Mouse (Mus musculus): Measurements from ENCODE around the gene Gm17949. TPM values are rescaled to one million over a fixed set of nuclear protein-coding genes. Genes with fewer than 3 reads are reported as not detected.

Gm17949 gene
- 0.10 TPM in 1 of 2 replicates, not detected in the other for polyA plus RNA-seq (2012; rRNA removed)

DNA sequence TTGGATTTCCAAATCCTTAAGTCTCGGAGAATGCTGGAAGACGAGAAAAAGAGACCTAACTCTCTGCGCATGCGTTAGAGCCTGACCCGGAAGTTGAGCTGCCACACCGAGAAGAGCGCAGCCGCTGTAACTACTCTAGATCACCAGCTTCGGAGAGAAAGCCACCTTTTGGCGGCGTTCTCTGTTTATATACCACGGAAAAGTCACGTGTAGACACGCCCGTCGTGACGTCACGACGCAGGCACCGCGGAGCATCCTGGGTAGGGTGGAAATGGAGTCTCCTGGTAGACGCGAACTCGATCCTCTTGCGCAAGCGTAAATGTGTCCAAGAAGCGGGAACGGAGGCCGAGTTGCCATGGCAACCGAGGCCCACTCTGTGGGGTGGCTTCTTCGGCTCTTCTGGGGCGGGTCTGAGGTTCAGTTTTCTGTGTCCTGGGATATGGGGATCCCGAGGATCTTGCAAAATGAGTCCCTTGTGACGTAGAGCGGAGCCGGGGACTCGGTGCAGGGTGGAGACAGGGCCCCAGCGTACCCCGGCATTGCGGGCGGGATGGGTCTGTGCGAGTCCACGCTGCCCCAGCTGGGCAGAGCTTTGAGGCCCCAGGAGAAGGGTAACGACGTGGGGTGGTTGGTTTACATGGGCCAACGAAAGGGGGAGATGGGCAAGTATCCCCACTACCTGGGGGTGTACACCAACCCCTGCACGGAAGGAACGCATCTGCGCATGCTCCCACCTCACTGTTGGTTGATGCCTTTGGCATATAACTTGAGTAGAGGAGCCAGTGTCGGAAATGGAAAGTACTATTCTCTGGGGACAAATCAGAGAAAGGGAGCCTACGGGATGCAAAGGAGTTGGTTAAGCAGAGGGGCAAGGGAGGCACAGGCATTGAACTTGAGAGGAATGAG, at the start of gene Gm17949, which contains the start of gene Gtf2f1:
TSS of gene Gm17949 (plus strand) at position 234 of the 906 bp plus-strand sequence.
TSS of gene Gtf2f1 (minus strand) at position 53 of the 906 bp plus-strand sequence.

DNA sequence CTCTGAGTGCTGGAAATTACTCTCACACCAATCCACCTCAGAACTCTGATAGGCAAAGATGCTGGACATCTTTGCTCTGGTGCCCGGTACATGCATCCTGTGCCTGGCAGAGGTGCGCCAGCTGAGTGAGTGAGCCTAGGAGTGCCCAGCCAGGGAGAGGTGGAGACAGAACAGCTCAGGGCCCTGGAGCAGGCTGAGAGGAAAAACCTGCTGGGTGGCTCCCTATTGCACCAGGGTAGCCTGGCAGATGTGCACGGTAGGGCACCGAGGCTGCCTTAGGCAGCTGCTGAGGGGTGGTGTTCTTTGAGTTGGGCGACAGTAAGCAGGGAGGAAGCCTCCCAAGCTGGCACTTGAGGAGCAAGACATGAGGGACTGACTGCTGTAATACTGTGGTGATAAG, 29.3 kb upstream of the Gm17949 start, which contains the start of gene Acer1:
TSS of gene Acer1 (minus strand) at position 114 of the 400 bp plus-strand sequence.

DNA sequence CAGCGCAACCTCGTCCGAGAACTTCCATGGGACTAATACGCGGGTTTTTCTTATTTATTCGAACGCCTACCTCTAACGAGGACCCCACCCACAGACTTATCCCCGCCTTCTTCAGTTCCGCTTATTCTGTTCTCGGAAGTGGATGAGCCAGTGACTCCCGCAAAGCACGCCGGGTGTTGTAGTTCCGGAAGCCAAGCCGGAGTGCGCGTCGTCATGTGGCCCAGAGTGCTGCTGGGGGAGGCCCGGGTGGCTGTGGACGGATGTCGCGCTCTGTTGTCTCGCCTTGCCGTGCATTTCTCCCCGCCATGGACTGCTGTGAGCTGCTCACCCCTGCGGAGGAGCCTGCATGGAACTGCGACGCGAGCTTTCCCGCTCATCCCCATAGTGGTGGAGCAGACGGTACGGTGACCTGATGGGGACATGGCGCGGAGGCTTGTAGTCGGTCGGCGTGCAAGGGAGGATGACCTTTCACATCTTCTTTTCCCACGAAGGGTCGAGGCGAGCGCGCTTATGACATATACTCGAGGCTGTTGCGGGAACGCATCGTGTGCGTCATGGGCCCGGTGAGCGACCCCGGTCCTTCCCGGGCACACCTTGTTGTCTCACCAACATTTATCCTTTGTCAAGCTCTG, 21.0 kb upstream of the Gm17949 start, which contains the start of gene Clpp:
TSS of gene Clpp (plus strand) at position 191 of the 632 bp plus-strand sequence.

DNA sequence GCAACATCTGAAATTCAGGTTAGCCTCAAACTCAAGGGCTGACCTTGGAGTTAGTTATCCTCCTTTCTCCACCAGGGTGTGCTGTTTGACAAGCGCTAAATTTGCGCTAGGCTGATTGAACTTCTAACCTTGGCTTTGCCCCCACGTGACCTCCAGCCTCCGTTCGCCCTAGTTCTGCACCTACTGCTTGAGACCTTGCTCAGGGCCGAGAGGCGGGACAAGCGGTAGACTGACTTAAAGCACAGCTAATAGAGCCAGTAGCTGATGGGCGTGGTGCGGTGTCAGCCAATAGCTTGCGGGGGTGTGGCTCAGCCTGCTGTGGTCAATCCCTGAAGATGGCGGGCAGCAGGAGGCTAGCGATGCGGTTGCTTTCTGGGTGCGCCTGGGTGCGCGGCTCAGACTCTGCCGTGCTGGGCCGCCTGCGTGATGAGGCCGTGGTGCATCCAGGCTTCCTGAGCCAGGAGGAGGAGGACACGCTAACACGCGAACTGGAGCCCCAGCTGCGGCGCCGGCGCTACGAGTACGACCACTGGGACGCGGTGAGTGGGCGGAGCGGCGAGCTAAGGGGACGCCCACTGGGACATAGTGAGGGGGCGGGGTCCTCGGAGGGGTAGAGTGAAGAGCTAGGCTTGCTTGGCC, 14.1 kb upstream of the Gm17949 start, which contains the start of gene Alkbh7:
TSS of gene Alkbh7 (plus strand) at position 311 of the 639 bp plus-strand sequence.

DNA sequence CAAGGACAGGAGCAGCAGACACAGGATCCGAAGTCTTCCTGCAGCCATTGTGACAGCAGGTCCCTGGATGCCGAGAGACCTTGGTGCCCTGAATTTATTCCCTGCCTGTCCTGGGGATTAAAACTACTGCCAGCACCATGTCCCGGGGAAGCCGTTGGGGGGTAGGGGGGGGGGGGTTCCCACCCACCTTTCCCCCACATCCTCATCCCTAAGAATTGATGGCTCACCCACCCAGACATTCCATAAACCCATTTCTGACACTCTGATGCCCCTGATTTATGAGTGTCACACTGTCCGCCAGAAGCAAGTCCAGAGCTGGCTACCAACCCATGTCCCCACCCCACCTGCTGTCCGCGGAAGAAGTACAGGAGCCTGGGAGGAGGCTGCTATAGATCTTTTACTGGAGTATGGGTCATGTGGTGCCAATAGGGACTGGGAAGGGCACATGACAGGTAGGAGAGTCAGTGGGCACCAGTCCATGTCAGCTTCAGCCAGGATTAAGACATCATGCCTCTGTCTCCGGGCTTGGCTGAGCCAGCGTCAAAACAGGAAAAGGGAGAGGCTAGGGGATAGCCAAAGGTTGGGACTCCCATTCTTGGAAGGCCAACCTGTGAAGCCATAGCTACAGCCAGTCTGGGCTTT, 11.2 kb upstream of the Gm17949 start, which contains the start of gene Pspn:
TSS of gene Pspn (minus strand) at position 51 of the 642 bp plus-strand sequence.

DNA sequence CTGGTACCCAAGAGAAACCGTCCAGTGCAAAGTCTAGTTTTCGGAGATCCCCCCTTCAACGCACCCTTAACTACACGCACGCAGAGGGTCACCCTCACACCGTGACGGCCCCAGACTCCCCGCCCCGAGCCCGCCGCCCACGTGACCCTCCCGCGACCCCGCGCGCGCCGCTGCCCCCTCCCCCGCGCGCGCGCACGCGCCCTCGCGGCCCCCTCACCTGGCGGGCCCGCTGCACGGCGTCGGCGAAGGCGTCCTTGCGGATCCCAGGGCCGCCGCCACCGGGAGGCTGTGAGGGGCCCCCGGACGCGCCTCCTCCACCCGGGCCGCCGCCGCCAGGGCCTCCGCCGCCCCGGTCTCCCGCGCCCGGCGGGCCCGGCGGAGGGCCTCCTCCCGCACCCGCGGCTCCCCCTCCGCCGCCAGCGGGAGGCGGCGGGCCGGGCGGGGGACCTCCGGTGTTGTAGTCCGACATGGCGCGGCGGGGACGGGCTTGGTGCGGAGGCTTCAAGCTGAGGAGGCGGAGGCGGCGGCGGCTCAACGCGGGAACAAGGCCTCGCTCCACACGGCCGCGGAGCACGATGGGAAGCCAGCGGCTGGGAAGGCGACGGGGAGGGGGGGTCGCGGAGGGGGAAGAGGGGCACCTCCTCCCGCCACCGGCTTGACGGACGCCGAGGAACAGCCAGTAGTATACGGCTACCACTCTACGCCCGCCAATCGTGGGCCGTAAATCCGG, 19.8 kb downstream of the Gm17949 start, which contains the start of gene Khsrp:
TSS of gene Khsrp (minus strand) at position 592 of the 730 bp plus-strand sequence.

DNA sequence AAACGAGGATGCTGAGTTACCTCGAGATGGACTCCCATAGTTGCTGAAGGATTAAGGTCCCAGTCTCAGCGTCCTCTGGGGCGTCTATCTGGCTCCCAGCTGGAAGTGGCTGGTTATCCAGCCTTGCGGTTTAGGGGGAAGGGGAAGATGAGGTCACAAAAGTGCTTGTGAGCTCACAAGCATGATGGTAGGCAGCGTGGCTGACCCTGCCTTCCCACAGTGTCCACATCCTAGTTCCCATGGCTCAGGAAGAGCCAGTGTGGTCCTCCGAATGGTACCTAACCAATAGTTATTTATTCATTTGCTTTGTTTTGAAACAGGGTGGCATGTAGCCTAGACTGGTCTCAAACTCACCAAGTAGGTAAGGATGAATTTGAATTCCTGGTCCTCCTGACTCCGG, 30.3 kb downstream of the Gm17949 start, which contains the start of gene Slc25a41:
TSS of gene Slc25a41 (minus strand) at position 101 of the 400 bp plus-strand sequence.

DNA sequence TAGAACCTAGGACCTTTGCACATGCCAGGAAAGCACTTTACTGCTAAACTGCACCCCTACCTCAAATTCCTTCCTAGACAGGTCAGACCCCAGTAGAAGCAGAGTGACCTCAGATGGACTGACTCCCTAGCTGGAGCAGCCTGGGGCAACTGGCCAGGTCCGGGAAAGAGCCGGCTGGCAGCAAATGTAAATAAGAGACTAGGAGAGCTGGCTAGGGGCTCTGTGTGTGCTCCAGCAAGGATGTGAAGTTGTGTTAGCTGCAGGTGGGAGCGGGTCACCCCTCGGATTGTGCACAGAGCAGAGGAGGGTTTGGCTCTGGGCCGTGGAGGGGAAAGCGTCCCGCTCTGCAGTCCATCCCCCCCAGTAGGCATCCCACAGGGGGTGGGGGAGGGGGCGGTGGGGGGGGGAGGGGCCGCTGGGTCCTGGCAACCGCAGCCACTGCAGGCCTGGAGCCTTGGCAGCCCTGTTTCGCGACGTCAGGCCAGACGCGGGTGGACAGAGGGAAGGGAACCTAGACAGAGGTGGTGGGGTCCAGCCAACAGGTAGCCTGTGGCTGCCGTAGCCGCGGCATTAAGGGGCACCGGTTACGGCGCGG, 47.7 kb downstream of the Gm17949 start, which contains the start of gene Crb3:
TSS of gene Crb3 (plus strand) at position 215 of the 595 bp plus-strand sequence.

DNA sequence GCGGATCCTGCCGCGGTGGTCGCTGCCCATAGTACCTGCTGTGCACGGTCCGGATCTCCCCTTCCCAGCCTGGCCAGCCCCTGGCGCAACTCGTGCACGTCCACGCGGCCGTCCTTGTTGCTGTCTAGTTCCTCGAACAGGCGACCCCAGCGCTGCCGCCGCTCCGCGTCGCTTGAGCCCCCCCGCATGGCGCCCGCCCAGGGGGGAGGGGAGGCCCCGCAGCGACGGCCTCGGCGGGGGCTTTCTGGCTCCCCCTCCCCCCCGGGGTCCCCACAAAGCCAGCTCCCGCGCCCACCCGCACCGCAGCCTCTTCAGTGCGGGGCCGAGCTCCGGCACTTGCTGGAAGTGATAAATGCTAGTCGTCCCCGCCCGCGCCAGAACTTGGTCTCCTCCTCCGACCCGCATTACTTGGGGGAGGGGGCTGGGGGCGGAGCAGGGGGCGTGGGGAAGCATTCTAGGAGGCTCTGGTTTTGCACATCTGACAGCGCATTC, 48.3 kb downstream of the Gm17949 start, which contains the start of gene Slc25a23:
TSS of gene Slc25a23 (minus strand) at position 378 of the 492 bp plus-strand sequence.

Other genes starting within 250 kb of the Gm17949 start
- 150 and 161 TPM in 2 replicates for gene Dus3l, start 246.7 kb upstream of the Gm17949 start, polyA plus RNA-seq (2012; rRNA removed)
- gene Prr22, start 241.2 kb upstream of the Gm17949 start, polyA plus RNA-seq (2012; rRNA removed) = 3.2 and 3.4 TPM in 2 replicates
- gene Rfx2, start 180.5 kb upstream of the Gm17949 start, polyA plus RNA-seq (2012; rRNA removed) = 6.4 and 7.4 TPM in 2 replicates
- gene Acsbg2, start 137.0 kb upstream of the Gm17949 start, polyA plus RNA-seq (2012; rRNA removed) = not detected in 2 replicates
- gene 1700061G19Rik, start 136.0 kb upstream of the Gm17949 start, polyA plus RNA-seq (2012; rRNA removed) = 0.05 and 0.06 TPM in 2 replicates
- gene Mllt1, start 76.1 kb upstream of the Gm17949 start, polyA plus RNA-seq (2012; rRNA removed) = 118 and 125 TPM in 2 replicates
- gene Acer1, start 29.3 kb upstream of the Gm17949 start, polyA plus RNA-seq (2012; rRNA removed) = not detected in 2 replicates
- 157 and 168 TPM in 2 replicates for gene Clpp, start 21.2 kb upstream of the Gm17949 start, polyA plus RNA-seq (2012; rRNA removed)
- 28.8 and 30.1 TPM in 2 replicates for gene Alkbh7, start 14.1 kb upstream of the Gm17949 start, polyA plus RNA-seq (2012; rRNA removed)
- gene Pspn, start 11.5 kb upstream of the Gm17949 start, polyA plus RNA-seq (2012; rRNA removed) = not detected in 2 replicates
- 90.2 and 95.7 TPM in 2 replicates for gene Gtf2f1, start 181 bp upstream of the Gm17949 start, polyA plus RNA-seq (2012; rRNA removed)
- gene Khsrp, start 20.1 kb downstream of the Gm17949 start, polyA plus RNA-seq (2012; rRNA removed) = 104 and 105 TPM in 2 replicates
- 0.08 and 0.11 TPM in 2 replicates for gene Slc25a41, start 30.2 kb downstream of the Gm17949 start, polyA plus RNA-seq (2012; rRNA removed)
- 2.0 and 2.4 TPM in 2 replicates for gene Crb3, start 47.6 kb downstream of the Gm17949 start, polyA plus RNA-seq (2012; rRNA removed)
- 75.6 and 77.7 TPM in 2 replicates for gene Slc25a23, start 48.4 kb downstream of the Gm17949 start, polyA plus RNA-seq (2012; rRNA removed)
- gene Dennd1c, start 67.0 kb downstream of the Gm17949 start, polyA plus RNA-seq (2012; rRNA removed) = 5.7 and 5.8 TPM in 2 replicates
- 179 and 184 TPM in 2 replicates for gene Tubb4a, start 76.3 kb downstream of the Gm17949 start, polyA plus RNA-seq (2012; rRNA removed)
- gene Tnfsf9, start 93.9 kb downstream of the Gm17949 start, polyA plus RNA-seq (2012; rRNA removed) = 6.9 and 7.3 TPM in 2 replicates
- gene Cd70, start 138.3 kb downstream of the Gm17949 start, polyA plus RNA-seq (2012; rRNA removed) = 0.61 and 0.76 TPM in 2 replicates
- 0.04 and 0.10 TPM in 2 replicates for gene Tnfsf14, start 182.7 kb downstream of the Gm17949 start, polyA plus RNA-seq (2012; rRNA removed)
- 1.0 and 1.5 TPM in 2 replicates for gene C3, start 216.7 kb downstream of the Gm17949 start, polyA plus RNA-seq (2012; rRNA removed)
- 20.5 and 24.5 TPM in 2 replicates for gene Gpr108, start 237.0 kb downstream of the Gm17949 start, polyA plus RNA-seq (2012; rRNA removed)
- gene Trip10, start 238.0 kb downstream of the Gm17949 start, polyA plus RNA-seq (2012; rRNA removed) = 17.2 and 21.5 TPM in 2 replicates

Data from central nervous system, embryonic 14 days (tissue).